Mouse (Mus musculus) spleen, adult 2 months (tissue): ENCODE measurements at regions not wholly inside any gene's neighbourhood (a gene's known extent, or its start where the extent isn't known, plus 50 kb on each side); places are given as distances from the start of the nearest gene placed in this dataset.

ENCODE experiments used
- CTCF ChIP-seq: fragments of 200-500 bp; IDR thresholded peaks from 2 replicates; pipeline ENCODE4 v1.5.1; 2011; ENCODE audit warnings: mild to moderate bottlenecking, inconsistent platforms; ENCODE audit not compliant: insufficient read depth, insufficient read length, insufficient replicate concordance; ENCODE audit errors: extremely low read depth
- POLR2A ChIP-seq: fragments of 200-500 bp; IDR thresholded peaks from 2 replicates; pipeline ENCODE4 v1.6.1; 2011; ENCODE audit warnings: low read depth, low read length, inconsistent platforms

GRCm38 (mm10) chr6:99930316-99930715, 204.1 kb upstream of the Prok2 start:
- TF ChIP-seq CTCF (no peak), POLR2A (no peak)
